Mouse (Mus musculus): Measurements from ENCODE around the gene Crlf2.

DNA sequence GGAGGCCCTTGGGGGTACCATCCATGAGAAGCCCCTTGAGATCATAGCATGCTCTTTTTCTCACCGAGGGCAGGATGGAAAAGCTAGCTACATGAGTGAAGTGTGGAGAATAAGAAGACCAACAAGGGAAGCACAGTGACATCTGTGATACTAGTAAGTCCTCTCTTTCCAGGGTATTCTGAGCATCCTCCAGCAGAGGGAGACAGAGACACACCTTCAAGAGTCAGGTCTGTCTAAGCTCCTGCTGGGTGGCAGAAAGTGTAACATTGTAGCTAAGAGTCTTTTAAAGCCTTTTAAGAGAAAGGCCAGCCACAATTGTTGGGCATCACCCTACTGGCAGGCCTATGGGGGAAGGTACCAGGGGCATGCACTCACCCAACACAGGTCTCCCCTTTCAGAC lies 43.8 kb upstream of the Crlf2 start:
- TF ChIP-seq GATA1 (IDR thresholded peaks at IDR 0.05; ENCODE audit: borderline replicate concordance, low read length) (no peak), FLI1 (IDR thresholded peaks at IDR 0.05; ENCODE audit: low read length) (no peak)
